7 mouse cellular contexts compared by ENCODE assay signal in the genomic region with DNA sequence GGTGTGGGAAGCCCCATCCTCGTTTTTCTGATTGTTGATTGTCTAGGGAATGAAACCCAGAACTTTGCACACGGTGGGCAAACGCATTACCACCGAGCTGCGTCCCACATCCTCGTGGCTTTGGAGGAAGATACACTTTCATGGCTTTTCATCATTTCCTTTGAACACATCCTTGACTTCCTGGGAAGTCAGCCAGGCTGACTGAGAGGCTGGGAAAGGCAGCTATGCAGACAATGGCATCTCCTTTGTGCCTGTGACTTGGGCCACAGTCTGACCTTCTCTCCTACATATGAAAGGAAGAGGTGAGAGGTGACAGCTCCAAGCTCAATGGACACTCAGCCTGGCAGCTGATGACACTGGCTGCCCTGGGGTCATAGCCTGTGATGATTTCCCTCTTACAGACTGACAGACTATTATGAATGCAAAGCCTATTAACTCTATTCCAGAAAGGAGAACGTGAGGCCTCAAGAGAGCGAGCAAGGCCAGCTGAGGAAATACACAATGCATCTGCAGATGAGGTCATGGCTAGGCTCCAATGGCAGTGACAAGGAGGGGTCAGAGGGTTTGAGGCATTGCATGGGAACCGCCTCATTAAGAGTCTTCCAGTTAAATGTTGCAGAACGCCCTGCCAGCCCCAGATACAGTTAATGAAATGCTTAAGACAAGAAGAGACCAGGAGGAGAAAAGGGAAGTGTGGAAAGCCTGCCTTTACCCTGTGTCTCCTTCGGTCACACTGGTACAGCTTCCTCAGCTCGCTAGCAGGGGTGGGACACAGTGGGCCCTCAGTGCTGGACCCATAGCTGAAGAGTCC.
DNase-seq lines count a peak whose midpoint lies in the region; ATAC-seq lines count a peak whose summit lies in the region.

No protein-coding gene starts in this region.

- no peak overlapping the region for H3K4me3 ChIP-seq in liver, embryonic 16.5 days (ENCODE audit: low read depth, low read length)
- H3K4me3 ChIP-seq in neural tube, embryonic 13.5 days = no peak overlapping the region

- H3K4me1 ChIP-seq in liver, embryonic 16.5 days (ENCODE audit: control insufficient read depth, low read depth, low read length) = no peaks in the 10 kb centered on the region
- H3K4me1 ChIP-seq in neural tube, embryonic 13.5 days (replicated peaks) = peaks cover 56% of the 10 kb centered on the region

- H3K27me3 ChIP-seq in liver, embryonic 16.5 days (ENCODE audit: control insufficient read depth, insufficient read depth, low read depth, low read length) = no peaks in the 10 kb centered on the region
- no peaks in the 10 kb centered on the region for H3K27me3 ChIP-seq in neural tube, embryonic 13.5 days

- H3K9ac ChIP-seq in liver, embryonic 16.5 days (ENCODE audit: low read depth, low read length) = no peak overlapping the region
- H3K9ac ChIP-seq in neural tube, embryonic 13.5 days = no peak overlapping the region

- WGBS in liver, embryonic 16.5 days (ENCODE audit: insufficient replicate concordance) = 40% methylated on average over 12 of the region's 12 CpGs
- 12% methylated on average over 12 of the region's 12 CpGs for WGBS in neural tube, embryonic 13.5 days

- H3K9me3 ChIP-seq in liver, embryonic 16.5 days (replicated peaks; ENCODE audit: control insufficient read depth, low read length) = no peaks in the 10 kb centered on the region
- no peaks in the 10 kb centered on the region for H3K9me3 ChIP-seq in neural tube, embryonic 13.5 days

- no peak overlapping the region for H3K4me2 ChIP-seq in liver, embryonic 16.5 days (ENCODE audit: low read depth, low read length)
- no peak overlapping the region for H3K4me2 ChIP-seq in neural tube, embryonic 13.5 days

- peak; percentile 8 for DNase-seq in adrenal gland, postnatal 25 days
- peak; percentile 60 for DNase-seq in embryo, embryonic 9.5 days (ENCODE audit: extremely low spot score)
- DNase-seq in heart, postnatal 4 days = peak; percentile 55
- DNase-seq in thymus, postnatal 4 days = no peak

- ATAC-seq in liver, embryonic 16.5 days (ENCODE audit: low read depth) = 0 out of 2 replicates have a peak, but pooled peaks have one; percentile 32
- ATAC-seq in neural tube, embryonic 13.5 days (ENCODE audit: low read depth) = peak; percentile 32; the same call in 1 of the 2 replicates
- ATAC-seq in monocyte, adult 5-6 weeks (replicated peaks; ENCODE audit: insufficient number of reproducible peaks, low FRiP score, low TSS enrichment, poor library complexity, severe bottlenecking) = no peak

- no peak overlapping the region for H3K27ac ChIP-seq in liver, embryonic 16.5 days (ENCODE audit: low read length)
- H3K27ac ChIP-seq in neural tube, embryonic 13.5 days (replicated peaks) = peak overlapping the region; percentile 81

- H3K36me3 ChIP-seq in liver, embryonic 16.5 days (ENCODE audit: control insufficient read depth, insufficient read depth) = no peaks in the 10 kb centered on the region
- H3K36me3 ChIP-seq in neural tube, embryonic 13.5 days = no peaks in the 10 kb centered on the region
